Mouse (Mus musculus) neural tube, embryonic 13.5 days (tissue): ENCODE measurements around the gene Gm8369. TPM values are rescaled to one million over a fixed set of nuclear protein-coding genes. Genes with fewer than 3 reads are reported as not detected.
"Not testable (repeated sequence)": the region's sequence is repeated elsewhere in the genome, so short reads cannot be mapped to it uniquely, and the experiment has no call there.

Source experiments
- ATAC-seq: fragments of 200-750 bp; cut with Nextera tagmentation; 2 replicates; pipeline ENCODE4 v1.8.0; 2017; ENCODE audit warnings: low read depth, mild to moderate bottlenecking, moderate TSS enrichment, moderate library complexity
- H3K27ac ChIP-seq: fragments of 300-500 bp; sonication (generic); replicated peaks from 2 replicates; pipeline ENCODE4 v1.5.1; 2015; ENCODE audit warnings: moderate library complexity, mild to moderate bottlenecking, inconsistent platforms
- H3K27me3 ChIP-seq: fragments of 300-500 bp; sonication (generic); 2 replicates; pipeline ENCODE4 v1.6.1; 2015; ENCODE audit warnings: mild to moderate bottlenecking, inconsistent platforms
- H3K36me3 ChIP-seq: fragments of 300-500 bp; sonication (generic); 2 replicates; pipeline ENCODE4 v1.6.1; 2015; ENCODE audit warnings: mild to moderate bottlenecking, inconsistent platforms
- H3K4me1 ChIP-seq: fragments of 300-500 bp; sonication (generic); replicated peaks from 2 replicates; pipeline ENCODE4 v1.6.1; 2015; ENCODE audit warnings: inconsistent platforms
- H3K4me2 ChIP-seq: fragments of 300-500 bp; sonication (generic); 2 replicates; pipeline ENCODE4 v1.6.1; 2015; ENCODE audit warnings: inconsistent platforms, mild to moderate bottlenecking, moderate library complexity
- H3K4me3 ChIP-seq: fragments of 300-500 bp; sonication (generic); 2 replicates; pipeline ENCODE4 v1.5.1; 2015; ENCODE audit warnings: mild to moderate bottlenecking, inconsistent platforms
- H3K9ac ChIP-seq: fragments of 300-500 bp; sonication (generic); 2 replicates; pipeline ENCODE4 v1.6.1; 2015; ENCODE audit warnings: moderate library complexity, mild to moderate bottlenecking, inconsistent platforms
- H3K9me3 ChIP-seq: fragments of 300-500 bp; sonication (generic); 2 replicates; pipeline ENCODE4 v1.6.1; 2016; ENCODE audit warnings: inconsistent platforms
- WGBS: fragments of 180-500 bp; shearing (Covaris S2); methylation state at CpG from one replicate; pipeline ENCODE4 v1.1.7; 2015; 5-methylcytosine and 5-hydroxymethylcytosine counted together
- polyA plus RNA-seq: library from polyadenylated mRNA; unstranded; fragments of >200 nt; fragmentation: Nextera tagmentation; extraction: Ambion mirVana; gene quantifications from 2 replicates; pipeline ENCODE4 v1.2.1, GENCODE M21; 2015

The Gm8369 gene
- polyA plus RNA-seq, 1 experiment from 2014 or later = not detected

- not testable (repeated sequence) for H3K27me3 ChIP-seq, H3K36me3 ChIP-seq, H3K4me1 ChIP-seq, H3K27ac ChIP-seq, H3K9me3 ChIP-seq, ATAC-seq, H3K4me2 ChIP-seq, H3K9ac ChIP-seq, H3K4me3 ChIP-seq
- 26% methylated on average over 1 of the region's 1 CpGs for WGBS
Measured at GRCm38 (mm10) chr19:11517373-11517772, 31.6 kb downstream of the Gm8369 start.

GRCm38 (mm10) chr19:11518356-11518755 is 32.6 kb downstream of the Gm8369 start:
- not testable (repeated sequence) for ATAC-seq, H3K9me3 ChIP-seq, H3K27me3 ChIP-seq, H3K4me3 ChIP-seq, H3K4me2 ChIP-seq, H3K4me1 ChIP-seq, H3K9ac ChIP-seq, H3K27ac ChIP-seq, H3K36me3 ChIP-seq
- 85% methylated on average over 2 of the region's 2 CpGs for WGBS

GRCm38 (mm10) chr19:11520146-11520545 is 34.4 kb downstream of the Gm8369 start:
- Histone ChIP-seq H3K36me3 (no peaks in the 10 kb centered on the region), H3K27ac (no peak overlapping the region), H3K9ac (no peak overlapping the region), H3K27me3 (no peaks in the 10 kb centered on the region), H3K4me2 (no peak overlapping the region), H3K9me3 (no peaks in the 10 kb centered on the region), H3K4me3 (no peak overlapping the region), H3K4me1 (no peaks in the 10 kb centered on the region)
- ATAC-seq = no peak
- 89% methylated on average over 3 of the region's 3 CpGs for WGBS

- Histone ChIP-seq H3K9me3 (no peaks in the 10 kb centered on the region), H3K4me2 (no peak overlapping the region), H3K9ac (no peak overlapping the region), H3K27ac (no peak overlapping the region), H3K36me3 (no peaks in the 10 kb centered on the region), H3K4me3 (no peak overlapping the region), H3K27me3 (no peaks in the 10 kb centered on the region), H3K4me1 (no peaks in the 10 kb centered on the region)
- ATAC-seq = no peak
- WGBS = 85% methylated on average over 1 of the region's 1 CpGs
Measured at GRCm38 (mm10) chr19:11533421-11533820, 47.7 kb downstream of the Gm8369 start.

- WGBS = 66% methylated on average over 2 of the region's 2 CpGs
- H3K36me3 ChIP-seq = no peaks in the 10 kb centered on the region
- H3K4me2 ChIP-seq = no peak overlapping the region
- H3K9me3 ChIP-seq = no peaks in the 10 kb centered on the region
- ATAC-seq = no peak
- no peak overlapping the region for H3K4me3 ChIP-seq
- no peaks in the 10 kb centered on the region for H3K4me1 ChIP-seq
- H3K9ac ChIP-seq = no peak overlapping the region
- no peaks in the 10 kb centered on the region for H3K27me3 ChIP-seq
- H3K27ac ChIP-seq = no peak overlapping the region
Measured at GRCm38 (mm10) chr19:11533888-11534445, 48.2 kb downstream of the Gm8369 start.

- Histone ChIP-seq H3K4me1 (no peaks in the 10 kb centered on the region), H3K4me3 (no peak within 1 kb of the TSS), H3K4me2 (no peak within 1 kb of the TSS), H3K36me3 (no peaks in the 10 kb centered on the region), H3K9ac (no peak within 1 kb of the TSS), H3K27ac (no peak within 1 kb of the TSS), H3K27me3 (no peaks in the 10 kb centered on the region), H3K9me3 (no peaks in the 10 kb centered on the region)
- no peak for ATAC-seq
- 18% methylated on average over 7 of the region's 7 CpGs for WGBS
Measured at GRCm38 (mm10) chr19:11536593-11536992, 50.9 kb downstream of the Gm8369 start, which contains the start of gene Ms4a4d. Gene Ms4a4d (plus strand): TSS chr19:11536801.

- Histone ChIP-seq H3K9me3 (no peaks in the 10 kb centered on the region), H3K4me2 (no peak overlapping the region), H3K27me3 (no peaks in the 10 kb centered on the region), H3K9ac (no peak overlapping the region), H3K4me3 (no peak overlapping the region), H3K36me3 (no peaks in the 10 kb centered on the region), H3K27ac (no peak overlapping the region), H3K4me1 (no peaks in the 10 kb centered on the region)
- 18% methylated on average over 2 of the region's 2 CpGs for WGBS
- no peak for ATAC-seq
Measured at GRCm38 (mm10) chr19:11537336-11537735, 51.6 kb downstream of the Gm8369 start.

GRCm38 (mm10) chr19:11540166-11540821 is 54.6 kb downstream of the Gm8369 start:
- not testable (repeated sequence) for H3K27me3 ChIP-seq, H3K27ac ChIP-seq, H3K4me2 ChIP-seq, H3K9me3 ChIP-seq, H3K9ac ChIP-seq, ATAC-seq, H3K4me3 ChIP-seq, H3K4me1 ChIP-seq, H3K36me3 ChIP-seq
- 92% methylated on average over 1 of the region's 1 CpGs for WGBS

- ATAC-seq, H3K36me3 ChIP-seq, H3K27me3 ChIP-seq, H3K4me1 ChIP-seq, H3K4me2 ChIP-seq, H3K27ac ChIP-seq, H3K9me3 ChIP-seq, H3K4me3 ChIP-seq, H3K9ac ChIP-seq: not testable (repeated sequence)
- 92% methylated on average over 2 of the region's 2 CpGs for WGBS
Measured at GRCm38 (mm10) chr19:11544383-11544782, 58.6 kb downstream of the Gm8369 start.

- no peaks in the 10 kb centered on the region for H3K4me1 ChIP-seq
- H3K27me3 ChIP-seq = no peaks in the 10 kb centered on the region
- H3K36me3 ChIP-seq = no peaks in the 10 kb centered on the region
- H3K9ac ChIP-seq = no peak overlapping the region
- no peak overlapping the region for H3K4me3 ChIP-seq
- no peaks in the 10 kb centered on the region for H3K9me3 ChIP-seq
- ATAC-seq = no peak
- H3K4me2 ChIP-seq = no peak overlapping the region
- no peak overlapping the region for H3K27ac ChIP-seq
Measured at GRCm38 (mm10) chr19:11547911-11548310, 62.2 kb downstream of the Gm8369 start.

GRCm38 (mm10) chr19:11554726-11555125 is 69.0 kb downstream of the Gm8369 start:
- Histone ChIP-seq H3K27me3 (no peaks in the 10 kb centered on the region), H3K36me3 (no peaks in the 10 kb centered on the region), H3K9ac (no peak overlapping the region), H3K9me3 (no peaks in the 10 kb centered on the region), H3K27ac (no peak overlapping the region), H3K4me2 (no peak overlapping the region), H3K4me1 (no peaks in the 10 kb centered on the region), H3K4me3 (no peak overlapping the region)
- 88% methylated on average over 5 of the region's 5 CpGs for WGBS
- ATAC-seq = no peak

- not testable (repeated sequence) for H3K9me3 ChIP-seq, H3K27ac ChIP-seq, H3K4me1 ChIP-seq, H3K36me3 ChIP-seq, H3K4me3 ChIP-seq, H3K9ac ChIP-seq, H3K4me2 ChIP-seq, ATAC-seq, H3K27me3 ChIP-seq
Measured at GRCm38 (mm10) chr19:11559560-11559959, 73.8 kb downstream of the Gm8369 start.
